Mouse (Mus musculus): ENCODE measurements around the gene Dip2c. TPM values are rescaled to one million over a fixed set of nuclear protein-coding genes. Genes with fewer than 3 reads are reported as not detected.

Dip2c gene
- total RNA-seq (2012; rRNA removed) (0.04 and 0.08 TPM in 2 replicates), total RNA-seq (2014; rRNA removed) (0.08 TPM in 2 replicates), polyA plus RNA-seq (2012; ENCODE audit: insufficient read length, low read depth) (0.11 and 0.14 TPM in 2 replicates)

- no peaks in the 10 kb centered on the region for H3K27me3 ChIP-seq (replicated peaks)
- no peaks in the 10 kb centered on the region for H3K79me2 ChIP-seq (replicated peaks; ENCODE audit: control insufficient read depth, extremely low read depth, insufficient read depth, poor library complexity, severe bottlenecking)
- in situ Hi-C loops (cut with MboI; ENCODE audit: low pct_ligation_motif_present, low pct_unique_long_range_greater_than_20kb, low sequenced_read_pairs) (no loop called here), dilution Hi-C loops (cut with MboI; ENCODE audit: extremely low pct_ligation_motif_present, extremely low pct_unique_long_range_greater_than_20kb, low sequenced_read_pairs) (no loop called here)
- no peak within 1 kb of the TSS for H3K27ac ChIP-seq (ENCODE audit: insufficient read depth, low read depth)
- DNase-seq (ENCODE audit: extremely low read depth): no peak
- TF ChIP-seq ZC3H11A (IDR thresholded peaks at IDR 0.05; ENCODE audit: low read depth, low read length) (no peak), BHLHE40 (IDR thresholded peaks at IDR 0.05; ENCODE audit: low read depth, low read length) (no peak), ETS1 (conservative IDR thresholded peaks at IDR 0.05; ENCODE audit: low read depth, low read length) (no peak), MXI1 (IDR thresholded peaks at IDR 0.05; ENCODE audit: low read depth, low read length) (no peak), HCFC1 (IDR thresholded peaks at IDR 0.05; ENCODE audit: low read depth, low read length) (no peak), CHD2 (IDR thresholded peaks at IDR 0.05; ENCODE audit: low read length) (no peak), MYC (IDR thresholded peaks at IDR 0.05; ENCODE audit: low read depth, low read length) (no peak), ELF1 (IDR thresholded peaks at IDR 0.05; ENCODE audit: low read depth, low read length) (no peak), ZNF384 (IDR thresholded peaks at IDR 0.05; ENCODE audit: low read depth, low read length) (no peak), CHD1 (IDR thresholded peaks at IDR 0.05; ENCODE audit: low read depth, low read length) (no peak), TCF12 (IDR thresholded peaks at IDR 0.05; ENCODE audit: low read depth, low read length) (no peak)
- no peak within 1 kb of the TSS for H3K4me2 ChIP-seq (ENCODE audit: insufficient read depth, low read depth, poor library complexity, severe bottlenecking)
- H3K9ac ChIP-seq (ENCODE audit: insufficient read depth, low read depth): no peak within 1 kb of the TSS
- H3K4me3 ChIP-seq (replicated peaks in 1 of 3; ENCODE audit: low read depth in 2 of 3, low read length in 2 of 3, poor library complexity in 1 of 3): no peak within 1 kb of the TSS
- no peaks in the 10 kb centered on the region for H3K36me3 ChIP-seq (replicated peaks in 1 of 2; ENCODE audit: control insufficient read depth in 1 of 2, insufficient read depth in 1 of 2, low read length in 1 of 2)
- no peaks in the 10 kb centered on the region for H3K4me1 ChIP-seq (ENCODE audit: control insufficient read depth in 1 of 2, insufficient read depth in 2 of 2)
- no peaks in the 10 kb centered on the region for H3K9me3 ChIP-seq (replicated peaks; ENCODE audit: low read length)
Observed at GRCm38 (mm10) chr13:9276322-9276855, at the start of gene Dip2c. Gene Dip2c (plus strand): TSS chr13:9276528.

GRCm38 (mm10) chr13:9227078-9227477 lies 49.2 kb upstream of the Dip2c start:
- H3K9ac ChIP-seq (ENCODE audit: insufficient read depth, low read depth): no peak overlapping the region
- no peaks in the 10 kb centered on the region for H3K4me1 ChIP-seq (ENCODE audit: control insufficient read depth in 1 of 2, insufficient read depth in 2 of 2)
- no peak overlapping the region for H3K4me2 ChIP-seq (ENCODE audit: insufficient read depth, low read depth, poor library complexity, severe bottlenecking)
- no peaks in the 10 kb centered on the region for H3K9me3 ChIP-seq (replicated peaks; ENCODE audit: low read length)
- no peak for DNase-seq (ENCODE audit: extremely low read depth)
- TF ChIP-seq MXI1 (IDR thresholded peaks at IDR 0.05; ENCODE audit: low read depth, low read length): no peak
- no peak for TF ChIP-seq ZKSCAN1 (IDR thresholded peaks at IDR 0.05; ENCODE audit: borderline replicate concordance, low read depth, low read length)
- TF ChIP-seq UBTF (IDR thresholded peaks at IDR 0.05; ENCODE audit: low read depth, low read length): no peak
- TF ChIP-seq MYC (IDR thresholded peaks at IDR 0.05; ENCODE audit: low read depth, low read length): no peak
- TF ChIP-seq BHLHE40 (IDR thresholded peaks at IDR 0.05; ENCODE audit: low read depth, low read length): no peak
- no peak for TF ChIP-seq POLR2AphosphoS2 (IDR thresholded peaks at IDR 0.05; ENCODE audit: low read depth, low read length)
- no peak for TF ChIP-seq ZMIZ1 (IDR thresholded peaks at IDR 0.05; ENCODE audit: low read depth, low read length)
- TF ChIP-seq USF1 (IDR thresholded peaks at IDR 0.05; ENCODE audit: low read depth, low read length): no peak
- TF ChIP-seq RCOR1 (conservative IDR thresholded peaks at IDR 0.05; ENCODE audit: low read depth, low read length): no peak
- TF ChIP-seq E2F4 (IDR thresholded peaks at IDR 0.05; ENCODE audit: insufficient replicate concordance, low read depth, low read length): no peak
- TF ChIP-seq NELFE (IDR thresholded peaks at IDR 0.05; ENCODE audit: low read depth, low read length): no peak
- TF ChIP-seq USF2 (conservative IDR thresholded peaks at IDR 0.05; ENCODE audit: low read depth, low read length): no peak
- no peak for TF ChIP-seq HCFC1 (IDR thresholded peaks at IDR 0.05; ENCODE audit: low read depth, low read length)
- TF ChIP-seq TBP (conservative IDR thresholded peaks at IDR 0.05; ENCODE audit: low read depth, low read length): no peak
- no peak for TF ChIP-seq JUN (IDR thresholded peaks at IDR 0.05; ENCODE audit: insufficient read depth, low read depth, low read length)
- no peak for TF ChIP-seq MAFK (IDR thresholded peaks at IDR 0.05; ENCODE audit: insufficient replicate concordance, low read length)
- no peak for TF ChIP-seq CHD2 (IDR thresholded peaks at IDR 0.05; ENCODE audit: low read length)
- no peak for TF ChIP-seq IRF4 (IDR thresholded peaks at IDR 0.05; ENCODE audit: low read depth, low read length)
- no peak for TF ChIP-seq GABPA (IDR thresholded peaks at IDR 0.05; ENCODE audit: insufficient replicate concordance, low read depth, low read length)
- no peak for TF ChIP-seq RAD21 (IDR thresholded peaks at IDR 0.05; ENCODE audit: low read depth, low read length)
- H3K79me2 ChIP-seq (replicated peaks; ENCODE audit: control insufficient read depth, extremely low read depth, insufficient read depth, poor library complexity, severe bottlenecking): no peaks in the 10 kb centered on the region
- in situ Hi-C loops (cut with MboI; ENCODE audit: low pct_ligation_motif_present, low pct_unique_long_range_greater_than_20kb, low sequenced_read_pairs): no loop called here
- dilution Hi-C loops (cut with MboI; ENCODE audit: extremely low pct_ligation_motif_present, extremely low pct_unique_long_range_greater_than_20kb, low sequenced_read_pairs): no loop called here
- H3K27ac ChIP-seq (ENCODE audit: insufficient read depth, low read depth): no peak overlapping the region
- H3K4me3 ChIP-seq (replicated peaks in 1 of 3; ENCODE audit: low read depth in 2 of 3, low read length in 2 of 3, poor library complexity in 1 of 3): no peak overlapping the region
- no peaks in the 10 kb centered on the region for H3K36me3 ChIP-seq (replicated peaks in 1 of 2; ENCODE audit: control insufficient read depth in 1 of 2, insufficient read depth in 1 of 2, low read length in 1 of 2)
- no peaks in the 10 kb centered on the region for H3K27me3 ChIP-seq (replicated peaks)
